Comparison of ENCODE assay signal across 28 mouse cellular contexts in the genomic region with DNA sequence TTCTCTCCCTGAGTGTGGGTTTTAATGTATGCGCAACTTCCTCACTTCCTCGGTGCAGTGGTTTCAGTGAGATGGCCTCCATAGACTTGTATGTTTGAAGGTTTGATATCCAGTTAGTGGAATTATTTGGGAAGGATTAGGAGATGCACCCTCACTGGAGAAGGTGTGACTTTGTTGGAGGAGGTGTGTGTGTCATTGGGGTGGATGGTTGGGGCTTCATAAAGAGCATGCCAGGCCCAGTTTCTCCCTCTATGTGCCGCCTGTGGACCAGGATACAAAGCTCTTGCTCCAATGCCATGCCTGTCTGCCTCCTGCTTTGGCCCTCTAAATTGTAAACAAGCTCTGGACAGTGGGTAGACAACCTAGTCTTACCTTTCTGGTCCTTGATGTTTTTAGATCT.
"Had no signal": no experiment of that assay in that cellular context is flagged by ENCODE, and none has a peak within 500 bp of the region (broad histone marks: within the 10 kb centered on the region; RNA-seq: fewer than 3 reads in every experiment).

No protein-coding gene starts in this region.

- H3K9me3 ChIP-seq: limb, embryonic 10.5 days; limb, embryonic 12.5 days; limb, embryonic 13.5 days; limb, embryonic 15.5 days; liver, embryonic 12.5 days; liver, embryonic 13.5 days; liver, embryonic 15.5 days; lung, embryonic 15.5 days; midbrain, embryonic 10.5 days; midbrain, embryonic 12.5 days; midbrain, embryonic 13.5 days; midbrain, embryonic 15.5 days had no signal

- H3K4me1 ChIP-seq: liver, embryonic 12.5 days; liver, embryonic 13.5 days; liver, embryonic 15.5 days; lung, embryonic 15.5 days; megakaryocyte, embryonic 14.5 days; midbrain, embryonic 10.5 days; midbrain, embryonic 12.5 days; midbrain, embryonic 13.5 days; midbrain, embryonic 15.5 days had no signal

- DNase-seq: left cerebral cortex, postnatal 4 days; liver; liver, embryonic 13.5 days; liver, postnatal 0 days; lung, embryonic 14.5 days; lung, postnatal 10 days; lung, postnatal 14 days; lung, postnatal 4 days; midbrain, embryonic 14.5 days had no signal

- H3K27ac ChIP-seq: limb, embryonic 10.5 days; limb, embryonic 12.5 days; limb, embryonic 13.5 days; limb, embryonic 15.5 days; liver, embryonic 12.5 days; liver, embryonic 13.5 days; liver, embryonic 14.5 days; liver, embryonic 15.5 days; lung, embryonic 15.5 days; macrophage; midbrain, embryonic 10.5 days; midbrain, embryonic 12.5 days; midbrain, embryonic 13.5 days; midbrain, embryonic 15.5 days had no signal

- H3K9ac ChIP-seq: limb, embryonic 12.5 days; limb, embryonic 13.5 days; limb, embryonic 15.5 days; liver, embryonic 12.5 days; liver, embryonic 13.5 days; liver, embryonic 14.5 days; liver, embryonic 15.5 days; liver, postnatal 0 days; lung, embryonic 14.5 days; lung, embryonic 15.5 days; midbrain, embryonic 12.5 days; midbrain, embryonic 13.5 days; midbrain, embryonic 15.5 days had no signal

- H3K4me2 ChIP-seq: limb, embryonic 12.5 days; limb, embryonic 13.5 days; limb, embryonic 15.5 days; liver, embryonic 11.5 days; liver, embryonic 12.5 days; liver, embryonic 13.5 days; liver, embryonic 15.5 days; lung, embryonic 14.5 days; lung, embryonic 15.5 days; midbrain, embryonic 11.5 days; midbrain, embryonic 12.5 days; midbrain, embryonic 13.5 days; midbrain, embryonic 15.5 days had no signal

- ATAC-seq: liver, embryonic 12.5 days; liver, postnatal 0 days; lung, postnatal 0 days; midbrain, embryonic 13.5 days; midbrain, embryonic 15.5 days; midbrain, embryonic 16.5 days had no signal

- H3K27me3 ChIP-seq: limb, embryonic 12.5 days; limb, embryonic 13.5 days; limb, embryonic 15.5 days; liver, embryonic 12.5 days; liver, embryonic 13.5 days; liver, embryonic 15.5 days; lung, embryonic 15.5 days; midbrain, embryonic 12.5 days; midbrain, embryonic 13.5 days; midbrain, embryonic 15.5 days had no signal

- H3K4me3 ChIP-seq: limb, embryonic 10.5 days; limb, embryonic 12.5 days; limb, embryonic 13.5 days; limb, embryonic 15.5 days; liver, embryonic 12.5 days; liver, embryonic 13.5 days; liver, embryonic 15.5 days; lung, embryonic 15.5 days; megakaryocyte, embryonic 14.5 days; midbrain, embryonic 10.5 days; midbrain, embryonic 12.5 days; midbrain, embryonic 13.5 days; midbrain, embryonic 15.5 days; myocyte had no signal

- H3K36me3 ChIP-seq: limb, embryonic 10.5 days; limb, embryonic 12.5 days; limb, embryonic 13.5 days; limb, embryonic 15.5 days; liver, embryonic 12.5 days; liver, embryonic 13.5 days; liver, embryonic 15.5 days; lung, embryonic 15.5 days; midbrain, embryonic 10.5 days; midbrain, embryonic 12.5 days; midbrain, embryonic 13.5 days; midbrain, embryonic 15.5 days had no signal
